Mouse (Mus musculus) stomach, embryonic 14.5 days (tissue): ENCODE measurements at regions not wholly inside any gene's neighbourhood (a gene's known extent, or its start where the extent isn't known, plus 50 kb on each side); places are given as distances from the start of the nearest gene placed in this dataset.

Source experiments
- ATAC-seq: fragments of 200-750 bp; cut with Nextera tagmentation; 2 replicates; pipeline ENCODE4 v1.8.0; 2017; ENCODE audit warnings: low read depth, moderate TSS enrichment; ENCODE audit not compliant: insufficient number of reproducible peaks, insufficient read depth, low FRiP score
- H3K27ac ChIP-seq: fragments of 300-500 bp; sonication (generic); 2 replicates; pipeline ENCODE4 v1.5.1; 2014; ENCODE audit warnings: mild to moderate bottlenecking, low read length, moderate library complexity, mixed read lengths
- H3K27me3 ChIP-seq: fragments of 300-500 bp; sonication (generic); 2 replicates; pipeline ENCODE4 v1.6.1; 2014; ENCODE audit warnings: low read length, control low read depth, mixed read lengths; ENCODE audit not compliant: control insufficient read depth, insufficient read depth
- H3K36me3 ChIP-seq: fragments of 300-500 bp; sonication (generic); 2 replicates; pipeline ENCODE4 v1.6.1; 2014; ENCODE audit warnings: mild to moderate bottlenecking, control low read depth, low read length, moderate library complexity, mixed read lengths; ENCODE audit not compliant: control insufficient read depth, insufficient read depth
- H3K4me1 ChIP-seq: fragments of 300-500 bp; sonication (generic); 2 replicates; pipeline ENCODE4 v1.6.1; 2014; ENCODE audit warnings: low read length, control low read depth, mixed read lengths; ENCODE audit not compliant: control insufficient read depth, insufficient read depth
- H3K4me2 ChIP-seq: fragments of 300-500 bp; sonication (generic); replicated peaks from 2 replicates; pipeline ENCODE4 v1.6.1; 2014; ENCODE audit warnings: low read depth, low read length, control low read depth
- H3K4me3 ChIP-seq: fragments of 300-500 bp; sonication (generic); 2 replicates; pipeline ENCODE4 v1.5.1; 2014; ENCODE audit warnings: low read depth, low read length, control low read depth
- H3K9ac ChIP-seq: fragments of 300-500 bp; sonication (generic); replicated peaks from 2 replicates; pipeline ENCODE4 v1.6.1; 2014; ENCODE audit warnings: low read depth, mild to moderate bottlenecking, control low read depth, low read length, moderate library complexity, mixed read lengths
- H3K9me3 ChIP-seq: fragments of 300-500 bp; sonication (generic); 2 replicates; pipeline ENCODE4 v1.6.1; 2016; ENCODE audit warnings: low read depth, low read length, control low read depth; ENCODE audit not compliant: control insufficient read depth
- WGBS: fragments of 180-500 bp; shearing (Covaris S2); extraction: QIAGEN DNeasy Blood & Tissue Kit; methylation state at CpG from one replicate; pipeline ENCODE4 v1.1.7; 2014; 5-methylcytosine and 5-hydroxymethylcytosine counted together

DNA sequence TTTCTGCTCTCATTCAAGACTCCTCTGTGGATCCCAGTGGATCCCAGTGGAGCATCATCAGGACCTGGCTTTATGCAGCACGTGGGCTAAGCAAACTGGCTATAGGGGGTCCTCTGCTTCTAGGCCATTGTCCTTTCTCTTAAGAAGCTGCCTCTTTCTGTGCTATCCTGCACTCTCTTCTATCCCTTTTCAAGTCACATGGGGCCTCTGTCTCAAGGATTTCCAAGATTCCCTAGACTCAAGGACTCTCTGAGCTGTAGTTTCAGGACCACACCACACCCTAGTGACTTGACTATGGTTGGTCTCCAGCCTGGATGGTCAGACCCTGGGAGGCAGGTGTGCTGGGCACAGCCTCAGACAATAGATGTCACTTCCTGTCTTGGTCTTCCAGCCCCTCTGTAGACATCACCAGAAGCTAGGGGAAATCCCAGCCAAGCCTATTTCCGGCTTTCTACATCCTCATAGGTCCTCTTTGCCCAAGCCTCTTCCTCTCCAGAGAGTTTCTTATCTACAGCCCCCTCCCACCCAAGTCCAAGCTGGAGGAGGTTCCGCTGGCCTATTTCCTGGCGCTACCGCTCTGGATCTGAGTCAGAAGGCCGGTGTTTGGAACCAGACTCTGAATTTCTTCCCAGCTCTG lies 78.6 kb upstream of the Mef2a start:
- Histone ChIP-seq H3K4me1 (peaks cover 1% of the 10 kb centered on the region; the same call in 1 of the 2 replicates), H3K4me2 (no peak overlapping the region), H3K27me3 (no peaks in the 10 kb centered on the region), H3K9ac (no peak overlapping the region), H3K36me3 (no peaks in the 10 kb centered on the region), H3K27ac (no peak overlapping the region), H3K9me3 (no peaks in the 10 kb centered on the region), H3K4me3 (no peak overlapping the region)
- 85% methylated on average over 6 of the region's 6 CpGs for WGBS
- ATAC-seq: no peak

DNA sequence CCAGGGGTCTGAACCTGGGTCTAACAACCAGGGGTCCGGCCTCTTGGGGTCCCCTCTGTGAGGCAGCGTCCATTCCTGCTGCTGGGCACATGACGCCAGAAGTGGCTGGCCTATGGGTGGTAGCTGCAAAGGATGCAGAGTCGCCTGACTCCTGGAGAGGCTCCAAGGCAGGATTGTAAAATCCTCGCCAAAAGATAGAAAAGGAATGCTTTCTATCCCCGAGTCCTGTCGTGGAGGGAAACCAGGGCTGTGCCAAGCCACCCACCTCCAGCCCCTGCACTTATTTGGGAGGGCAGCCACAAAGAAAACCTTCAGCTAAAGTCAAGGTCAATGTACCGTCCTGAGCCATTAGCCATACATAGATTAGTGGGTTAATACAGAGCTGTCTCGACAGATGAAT lies 73.9 kb upstream of the Mef2a start:
- Histone ChIP-seq H3K4me2 (no peak overlapping the region), H3K4me1 (peaks cover 26% of the 10 kb centered on the region), H3K9ac (no peak overlapping the region), H3K27ac (no peak overlapping the region), H3K36me3 (no peaks in the 10 kb centered on the region), H3K4me3 (no peak overlapping the region), H3K9me3 (no peaks in the 10 kb centered on the region), H3K27me3 (no peaks in the 10 kb centered on the region)
- WGBS: 60% methylated on average over 9 of the region's 9 CpGs
- no peak for ATAC-seq

DNA sequence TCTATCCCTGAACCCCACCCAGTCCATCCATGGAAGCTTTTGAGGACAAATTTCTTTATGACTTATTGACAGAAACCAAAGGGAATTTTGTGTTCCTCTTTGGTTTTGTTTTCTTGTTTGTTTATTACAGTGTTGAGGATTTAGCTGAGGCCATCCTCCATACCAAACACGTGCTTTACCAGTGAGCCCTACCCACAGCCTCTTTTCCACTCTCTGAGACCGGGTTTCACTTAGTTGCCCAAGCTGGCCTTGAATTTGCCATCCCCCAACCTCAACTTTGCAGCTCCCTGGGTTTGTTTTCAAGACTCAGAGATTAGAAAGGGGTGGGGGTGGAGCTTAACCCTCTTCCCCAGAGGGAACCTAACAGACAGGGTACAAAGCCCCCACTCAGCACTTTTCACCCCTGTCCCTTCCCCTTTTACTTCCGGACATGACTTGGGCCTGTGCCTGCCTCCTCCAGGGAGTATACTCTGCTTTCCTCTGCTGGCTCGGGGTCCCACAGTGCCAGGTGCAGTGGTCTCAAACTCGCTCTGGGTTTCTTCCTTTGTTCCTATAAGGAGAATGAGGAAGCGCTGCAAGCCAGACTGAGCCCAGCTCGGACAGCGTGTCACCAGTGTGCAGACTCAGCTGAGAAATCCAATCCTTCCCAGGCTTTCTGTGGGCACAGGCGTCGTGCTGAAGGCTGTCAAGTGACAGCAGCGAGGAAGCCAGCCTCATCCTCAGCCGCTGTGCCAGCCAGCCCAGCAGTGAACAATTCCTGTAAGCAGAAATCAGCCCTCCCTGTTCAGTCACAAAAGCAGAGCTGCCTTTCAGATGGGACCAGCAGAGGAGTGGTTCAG lies 72.8 kb upstream of the Mef2a start:
- no peaks in the 10 kb centered on the region for H3K27me3 ChIP-seq
- no peaks in the 10 kb centered on the region for H3K36me3 ChIP-seq
- H3K4me1 ChIP-seq: peaks cover 26% of the 10 kb centered on the region
- H3K4me3 ChIP-seq: no peak overlapping the region
- no peak for ATAC-seq
- H3K27ac ChIP-seq: no peak overlapping the region; the same call in 1 of the 2 replicates
- H3K9me3 ChIP-seq: no peaks in the 10 kb centered on the region
- no peak overlapping the region for H3K4me2 ChIP-seq
- 42% methylated on average over 12 of the region's 12 CpGs for WGBS
- no peak overlapping the region for H3K9ac ChIP-seq

DNA sequence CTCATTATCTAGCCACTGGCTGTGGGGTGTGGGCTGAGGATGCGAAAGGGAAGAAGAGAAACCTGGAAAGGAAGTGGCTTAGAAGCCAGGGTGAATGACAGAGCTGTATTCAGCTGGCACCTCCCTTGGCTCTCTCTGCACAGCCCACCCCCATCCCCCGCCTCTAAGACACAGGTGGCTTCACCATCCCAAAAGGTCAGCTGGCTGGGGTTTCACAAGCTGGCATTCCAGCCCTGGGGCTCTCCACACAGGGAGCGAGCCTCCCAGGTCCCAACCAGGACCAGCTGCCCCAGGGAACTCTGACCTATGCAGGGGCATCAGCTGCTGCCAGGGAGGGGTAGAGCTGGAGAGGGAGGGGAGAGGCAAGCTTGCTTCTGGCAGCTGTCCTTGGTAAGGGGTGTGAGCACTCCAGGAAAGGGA lies 71.9 kb upstream of the Mef2a start:
- no peak for ATAC-seq
- H3K27ac ChIP-seq: no peak overlapping the region
- no peaks in the 10 kb centered on the region for H3K36me3 ChIP-seq
- no peaks in the 10 kb centered on the region for H3K9me3 ChIP-seq
- H3K4me3 ChIP-seq: no peak overlapping the region
- WGBS: 57% methylated on average over 3 of the region's 3 CpGs
- H3K4me2 ChIP-seq: no peak overlapping the region
- no peaks in the 10 kb centered on the region for H3K27me3 ChIP-seq
- H3K4me1 ChIP-seq: peaks cover 26% of the 10 kb centered on the region
- H3K9ac ChIP-seq: no peak overlapping the region

DNA sequence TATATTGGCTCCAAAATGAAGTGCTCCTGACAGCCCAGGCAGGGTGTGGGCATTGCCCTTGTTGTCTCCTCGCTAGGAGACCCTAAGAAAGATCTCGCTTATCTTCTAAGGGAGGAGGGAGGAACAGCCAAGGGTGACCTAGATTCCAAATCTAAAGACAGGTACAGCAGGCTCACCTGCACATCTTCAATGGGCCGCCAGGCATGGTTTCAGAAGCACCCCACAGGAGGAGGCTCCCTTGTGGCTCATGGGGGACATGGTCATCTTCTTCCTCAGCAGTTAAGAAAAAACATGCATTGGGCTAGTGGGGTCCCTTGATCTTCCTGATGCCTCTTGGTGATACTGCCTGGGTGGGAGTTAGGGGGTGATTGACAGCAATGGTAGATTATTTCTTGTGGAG lies 71.0 kb upstream of the Mef2a start:
- 0 out of 2 replicates have a peak, but pooled peaks have one; percentile 1 for ATAC-seq
- 58% methylated on average over 3 of the region's 3 CpGs for WGBS
- H3K27ac ChIP-seq: no peak overlapping the region
- no peaks in the 10 kb centered on the region for H3K36me3 ChIP-seq
- H3K9ac ChIP-seq: no peak overlapping the region
- peak overlapping the region; percentile 17 for H3K4me2 ChIP-seq
- no peaks in the 10 kb centered on the region for H3K27me3 ChIP-seq
- H3K9me3 ChIP-seq: no peaks in the 10 kb centered on the region
- H3K4me1 ChIP-seq: peaks cover 26% of the 10 kb centered on the region
- no peak overlapping the region for H3K4me3 ChIP-seq

DNA sequence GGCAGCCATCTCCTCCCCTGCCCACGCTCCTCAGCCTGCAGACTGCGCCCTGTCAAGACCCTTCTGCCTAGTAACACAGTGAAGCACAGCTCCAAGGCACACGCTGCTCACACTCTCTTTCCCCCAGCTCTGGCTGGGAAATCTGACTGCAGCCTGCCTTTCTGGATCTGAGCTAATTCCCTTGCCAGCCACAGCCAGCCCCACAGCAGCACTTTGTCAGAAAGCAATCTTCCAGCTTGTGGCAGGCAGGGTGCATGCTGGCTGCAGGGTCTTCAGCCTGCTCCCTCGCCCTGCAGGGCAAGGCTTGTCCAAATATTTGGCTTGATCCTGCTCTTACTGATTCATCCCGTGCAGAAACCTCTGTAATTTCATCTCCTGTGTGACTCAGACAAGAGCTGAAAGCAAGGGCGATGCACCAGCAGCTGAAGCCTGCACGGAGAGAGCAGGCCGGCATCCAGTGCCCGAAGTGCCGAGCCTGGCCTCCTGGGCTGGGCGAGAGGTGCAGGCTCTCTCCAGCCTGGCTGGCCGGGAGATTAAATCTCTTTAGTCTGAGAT lies 70.4 kb upstream of the Mef2a start:
- Histone ChIP-seq H3K36me3 (no peaks in the 10 kb centered on the region), H3K9ac (no peak overlapping the region), H3K4me1 (peaks cover 26% of the 10 kb centered on the region), H3K9me3 (no peaks in the 10 kb centered on the region), H3K27ac (peak overlapping the region; percentile 80), H3K27me3 (no peaks in the 10 kb centered on the region), H3K4me3 (no peak overlapping the region), H3K4me2 (peak overlapping the region; percentile 17)
- WGBS: 9% methylated on average over 12 of the region's 12 CpGs
- peak; percentile 54; the same call in 1 of the 2 replicates for ATAC-seq

DNA sequence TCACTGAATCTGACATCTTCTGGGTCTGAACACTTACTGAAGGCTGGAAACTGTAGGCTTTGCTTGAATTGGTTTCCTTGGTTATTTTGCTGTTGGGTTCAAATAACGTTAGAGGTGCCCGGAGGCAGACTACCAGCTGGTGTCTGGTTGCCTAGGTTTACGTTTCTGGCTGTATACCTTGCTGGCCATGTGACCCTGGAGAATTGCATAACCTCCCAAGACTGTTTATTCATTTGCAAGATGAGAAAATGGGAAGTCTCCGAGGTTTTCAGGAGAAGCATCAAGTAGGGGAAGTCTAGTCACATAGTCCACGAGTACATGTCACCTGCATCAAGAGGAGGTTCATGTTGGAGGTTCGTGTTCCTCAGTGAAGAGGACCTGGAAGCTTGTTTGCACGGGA lies 69.6 kb upstream of the Mef2a start:
- Histone ChIP-seq H3K9ac (no peak overlapping the region), H3K4me3 (no peak overlapping the region), H3K36me3 (no peaks in the 10 kb centered on the region), H3K4me1 (peaks cover 26% of the 10 kb centered on the region), H3K9me3 (no peaks in the 10 kb centered on the region), H3K27me3 (no peaks in the 10 kb centered on the region), H3K4me2 (no peak overlapping the region), H3K27ac (no peak overlapping the region)
- ATAC-seq: no peak
- WGBS: 38% methylated on average over 7 of the region's 7 CpGs

DNA sequence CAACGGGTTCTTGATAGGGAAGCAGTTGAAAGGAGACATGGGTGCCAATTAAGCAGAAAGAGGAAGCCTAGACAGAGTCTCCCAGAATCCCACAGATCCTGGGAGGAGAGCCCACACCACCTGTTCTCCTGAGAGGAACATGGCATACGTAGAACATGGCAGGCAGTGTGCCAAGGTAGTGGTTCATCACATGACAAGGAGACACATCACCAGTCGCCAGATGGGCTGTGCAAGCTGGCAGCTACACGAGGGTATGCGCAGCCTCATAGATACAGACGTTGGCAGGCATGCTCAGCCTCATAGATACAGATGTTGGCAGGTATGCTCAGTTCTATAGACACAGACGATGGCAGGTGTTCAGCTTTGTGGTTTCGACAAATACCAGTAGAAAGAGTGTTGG lies 68.1 kb upstream of the Mef2a start:
- no peaks in the 10 kb centered on the region for H3K27me3 ChIP-seq
- no peak overlapping the region for H3K4me2 ChIP-seq
- ATAC-seq: no peak
- WGBS: 89% methylated on average over 8 of the region's 8 CpGs
- H3K9me3 ChIP-seq: no peaks in the 10 kb centered on the region
- no peak overlapping the region for H3K27ac ChIP-seq
- no peak overlapping the region for H3K4me3 ChIP-seq
- H3K9ac ChIP-seq: no peak overlapping the region
- peaks cover 30% of the 10 kb centered on the region for H3K4me1 ChIP-seq
- no peaks in the 10 kb centered on the region for H3K36me3 ChIP-seq
